Mouse (Mus musculus): Measurements from ENCODE around the gene Dpp6. TPM values are rescaled to one million over a fixed set of nuclear protein-coding genes. Genes with fewer than 3 reads are reported as not detected.
A peak's percentile ranks its signal among the peaks of the same experiment; 100 is the strongest.

Gene Dpp6
- polyA plus RNA-seq, 1 experiment from 2014 or later = 1.3 TPM

GRCm38 (mm10) chr5:27342276-27342675 is 525.3 kb downstream of the Dpp6 start:
- ATAC-seq (replicated peaks; ENCODE audit: low FRiP score, low read depth) = no peak
- Histone ChIP-seq H3K9ac (ENCODE audit: low read depth, low read length) (no peak overlapping the region), H3K9me3 (replicated peaks; ENCODE audit: low read length) (no peaks in the 10 kb centered on the region), H3K36me3 (ENCODE audit: insufficient read depth, low read length) (no peaks in the 10 kb centered on the region), H3K4me3 (replicated peaks; ENCODE audit: low read depth, low read length) (no peak overlapping the region), H3K4me2 (ENCODE audit: low read length) (no peak overlapping the region), H3K4me1 (replicated peaks; ENCODE audit: insufficient read depth, low read length) (no peaks in the 10 kb centered on the region), H3K27ac (no peak overlapping the region), H3K27me3 (ENCODE audit: insufficient read depth, low read length) (no peaks in the 10 kb centered on the region)
- no peak for TF ChIP-seq CTCF (IDR thresholded peaks at IDR 0.05; ENCODE audit: low read depth)
- no peak for DNase-seq (ENCODE audit: low spot score)
- 55% methylated on average over 6 of the region's 6 CpGs for WGBS

- Histone ChIP-seq H3K4me2 (ENCODE audit: low read length) (no peak overlapping the region), H3K9ac (ENCODE audit: low read depth, low read length) (no peak overlapping the region), H3K27me3 (ENCODE audit: insufficient read depth, low read length) (no peaks in the 10 kb centered on the region), H3K27ac (no peak overlapping the region), H3K9me3 (replicated peaks; ENCODE audit: low read length) (no peaks in the 10 kb centered on the region), H3K36me3 (ENCODE audit: insufficient read depth, low read length) (no peaks in the 10 kb centered on the region), H3K4me3 (replicated peaks; ENCODE audit: low read depth, low read length) (no peak overlapping the region), H3K4me1 (replicated peaks; ENCODE audit: insufficient read depth, low read length) (no peaks in the 10 kb centered on the region)
- ATAC-seq (replicated peaks; ENCODE audit: low FRiP score, low read depth) (no peak), DNase-seq (ENCODE audit: low spot score) (no peak)
- TF ChIP-seq CTCF (IDR thresholded peaks at IDR 0.05; ENCODE audit: low read depth) = no peak
- 50% methylated on average over 1 of the region's 1 CpGs for WGBS
Observed at GRCm38 (mm10) chr5:27343626-27344025, 526.6 kb downstream of the Dpp6 start.

GRCm38 (mm10) chr5:27348181-27349095 is 531.4 kb downstream of the Dpp6 start:
- Histone ChIP-seq H3K4me3 (replicated peaks; ENCODE audit: low read depth, low read length) (no peak overlapping the region), H3K36me3 (ENCODE audit: insufficient read depth, low read length) (no peaks in the 10 kb centered on the region), H3K9ac (ENCODE audit: low read depth, low read length) (no peak overlapping the region), H3K4me1 (replicated peaks; ENCODE audit: insufficient read depth, low read length) (no peaks in the 10 kb centered on the region), H3K27ac (no peak overlapping the region), H3K4me2 (ENCODE audit: low read length) (no peak overlapping the region), H3K9me3 (replicated peaks; ENCODE audit: low read length) (no peaks in the 10 kb centered on the region), H3K27me3 (ENCODE audit: insufficient read depth, low read length) (no peaks in the 10 kb centered on the region)
- WGBS = 73% methylated on average over 5 of the region's 5 CpGs
- DNase-seq (ENCODE audit: low spot score) = no peak
- TF ChIP-seq CTCF (IDR thresholded peaks at IDR 0.05; ENCODE audit: low read depth) = no peak
- no peak for ATAC-seq (replicated peaks; ENCODE audit: low FRiP score, low read depth)

GRCm38 (mm10) chr5:27357630-27358029 is 540.6 kb downstream of the Dpp6 start:
- H3K27ac ChIP-seq = no peak overlapping the region
- no peaks in the 10 kb centered on the region for H3K36me3 ChIP-seq (ENCODE audit: insufficient read depth, low read length)
- 48% methylated on average over 3 of the region's 3 CpGs for WGBS
- DNase-seq (ENCODE audit: low spot score) (no peak), ATAC-seq (replicated peaks; ENCODE audit: low FRiP score, low read depth) (no peak)
- no peak overlapping the region for H3K4me2 ChIP-seq (ENCODE audit: low read length)
- H3K4me3 ChIP-seq (replicated peaks; ENCODE audit: low read depth, low read length) = no peak overlapping the region
- H3K9ac ChIP-seq (ENCODE audit: low read depth, low read length) = no peak overlapping the region
- no peaks in the 10 kb centered on the region for H3K27me3 ChIP-seq (ENCODE audit: insufficient read depth, low read length)
- no peaks in the 10 kb centered on the region for H3K4me1 ChIP-seq (replicated peaks; ENCODE audit: insufficient read depth, low read length)
- no peaks in the 10 kb centered on the region for H3K9me3 ChIP-seq (replicated peaks; ENCODE audit: low read length)
- TF ChIP-seq CTCF (IDR thresholded peaks at IDR 0.05; ENCODE audit: low read depth) = no peak

DNA sequence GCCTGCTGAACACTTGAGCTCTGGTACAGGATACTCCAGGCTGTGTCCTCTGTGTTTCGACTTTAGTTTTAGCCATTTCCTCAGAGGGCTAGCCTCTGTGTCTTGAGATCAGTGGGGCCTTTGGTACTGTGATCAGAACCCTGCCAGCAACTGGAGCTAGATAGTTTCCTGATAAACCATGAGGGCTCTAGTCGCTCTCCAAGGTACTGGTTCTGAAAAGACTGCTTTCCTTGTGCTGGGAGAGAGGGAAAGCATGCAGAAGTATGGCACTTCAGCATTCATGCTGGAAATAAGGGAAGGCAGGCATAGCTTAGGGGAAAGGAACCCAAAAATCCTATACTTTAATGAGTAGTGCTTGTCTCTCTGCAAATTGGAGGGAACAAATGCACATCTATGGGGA is 548.9 kb downstream of the Dpp6 start:
- Histone ChIP-seq H3K4me3 (replicated peaks; ENCODE audit: low read depth, low read length) (no peak overlapping the region), H3K27ac (no peak overlapping the region), H3K36me3 (ENCODE audit: insufficient read depth, low read length) (no peaks in the 10 kb centered on the region), H3K4me1 (replicated peaks; ENCODE audit: insufficient read depth, low read length) (no peaks in the 10 kb centered on the region), H3K9me3 (replicated peaks; ENCODE audit: low read length) (no peaks in the 10 kb centered on the region), H3K27me3 (ENCODE audit: insufficient read depth, low read length) (no peaks in the 10 kb centered on the region), H3K4me2 (ENCODE audit: low read length) (no peak overlapping the region), H3K9ac (ENCODE audit: low read depth, low read length) (no peak overlapping the region)
- TF ChIP-seq CTCF (IDR thresholded peaks at IDR 0.05; ENCODE audit: low read depth) = no peak
- WGBS = 63% methylated on average over 2 of the region's 2 CpGs
- DNase-seq (ENCODE audit: low spot score) = peak; percentile 53
- ATAC-seq (replicated peaks; ENCODE audit: low FRiP score, low read depth) = no peak

- WGBS = 77% methylated on average over 3 of the region's 3 CpGs
- no peak overlapping the region for H3K27ac ChIP-seq
- no peaks in the 10 kb centered on the region for H3K27me3 ChIP-seq (ENCODE audit: insufficient read depth, low read length)
- H3K4me1 ChIP-seq (replicated peaks; ENCODE audit: insufficient read depth, low read length) = no peaks in the 10 kb centered on the region
- H3K9me3 ChIP-seq (replicated peaks; ENCODE audit: low read length) = no peaks in the 10 kb centered on the region
- DNase-seq (ENCODE audit: low spot score) = no peak
- no peak for TF ChIP-seq CTCF (IDR thresholded peaks at IDR 0.05; ENCODE audit: low read depth)
- H3K4me3 ChIP-seq (replicated peaks; ENCODE audit: low read depth, low read length) = no peak overlapping the region
- no peak for ATAC-seq (replicated peaks; ENCODE audit: low FRiP score, low read depth)
- no peak overlapping the region for H3K9ac ChIP-seq (ENCODE audit: low read depth, low read length)
- H3K36me3 ChIP-seq (ENCODE audit: insufficient read depth, low read length) = no peaks in the 10 kb centered on the region
- H3K4me2 ChIP-seq (ENCODE audit: low read length) = no peak overlapping the region
Observed at GRCm38 (mm10) chr5:27370814-27371213, 553.8 kb downstream of the Dpp6 start.

All from kidney, postnatal 0 days (tissue).